Mouse (Mus musculus) liver, embryonic 16.5 days (tissue): ENCODE results near the gene Adamts8. TPM values are rescaled to one million over a fixed set of nuclear protein-coding genes. Genes with fewer than 3 reads are reported as not detected.
A peak's percentile ranks its signal among the peaks of the same experiment; 100 is the strongest.

Source experiments
- ATAC-seq: fragments of 200-750 bp; cut with Nextera tagmentation; 2 replicates; pipeline ENCODE4 v1.8.0; 2017; ENCODE audit warnings: low read depth, mild to moderate bottlenecking, moderate number of reproducible peaks, moderate library complexity
- H3K27ac ChIP-seq: fragments of 300-500 bp; sonication (generic); 2 replicates; pipeline ENCODE4 v1.5.1; 2014; ENCODE audit warnings: mild to moderate bottlenecking, low read length
- H3K27me3 ChIP-seq: fragments of 300-500 bp; sonication (generic); 2 replicates; pipeline ENCODE4 v1.6.1; 2014; ENCODE audit warnings: low read depth, low read length, mixed read lengths; ENCODE audit not compliant: control insufficient read depth, insufficient read depth
- H3K36me3 ChIP-seq: fragments of 300-500 bp; sonication (generic); 2 replicates; pipeline ENCODE4 v1.6.1; 2014; ENCODE audit warnings: mild to moderate bottlenecking; ENCODE audit not compliant: control insufficient read depth, insufficient read depth
- H3K4me1 ChIP-seq: fragments of 300-500 bp; sonication (generic); 2 replicates; pipeline ENCODE4 v1.6.1; 2014; ENCODE audit warnings: low read depth, low read length, mixed read lengths; ENCODE audit not compliant: control insufficient read depth
- H3K4me2 ChIP-seq: fragments of 300-500 bp; sonication (generic); 2 replicates; pipeline ENCODE4 v1.6.1; 2014; ENCODE audit warnings: low read depth, low read length, mixed read lengths
- H3K4me3 ChIP-seq: fragments of 300-500 bp; sonication (generic); 2 replicates; pipeline ENCODE4 v1.5.1; 2014; ENCODE audit warnings: low read depth, mild to moderate bottlenecking, low read length
- H3K9ac ChIP-seq: fragments of 300-500 bp; sonication (generic); 2 replicates; pipeline ENCODE4 v1.6.1; 2014; ENCODE audit warnings: low read depth, low read length
- H3K9me3 ChIP-seq: fragments of 300-500 bp; sonication (generic); replicated peaks from 2 replicates; pipeline ENCODE4 v1.6.1; 2016; ENCODE audit warnings: low read length; ENCODE audit not compliant: control insufficient read depth
- WGBS: fragments of 180-500 bp; shearing (Covaris S2); extraction: QIAGEN DNeasy Blood & Tissue Kit; methylation state at CpG from one replicate; pipeline ENCODE4 v1.1.7; 2014; ENCODE audit not compliant: insufficient replicate concordance; 5-methylcytosine and 5-hydroxymethylcytosine counted together
- polyA plus RNA-seq: library from polyadenylated mRNA; unstranded; fragments of >200 nt; fragmentation: Nextera tagmentation; extraction: Ambion mirVana; gene quantifications from 2 replicates; pipeline ENCODE4 v1.2.1, GENCODE M21; 2015

Gene Adamts8
- polyA plus RNA-seq, 1 experiment from 2014 or later, result 0.18 TPM

GRCm38 (mm10) chr9:31011533-31011932 lies 69.2 kb downstream of the Adamts8 start:
- Histone ChIP-seq H3K9ac (no peak overlapping the region), H3K36me3 (no peaks in the 10 kb centered on the region), H3K4me1 (no peaks in the 10 kb centered on the region), H3K4me2 (no peak overlapping the region), H3K4me3 (no peak overlapping the region), H3K27ac (no peak overlapping the region), H3K9me3 (no peaks in the 10 kb centered on the region), H3K27me3 (no peaks in the 10 kb centered on the region)
- WGBS, result 28% methylated on average over 1 of the region's 1 CpGs
- ATAC-seq, result no peak

- Histone ChIP-seq H3K27ac (no peak overlapping the region), H3K36me3 (no peaks in the 10 kb centered on the region), H3K4me1 (no peaks in the 10 kb centered on the region), H3K9me3 (no peaks in the 10 kb centered on the region), H3K27me3 (no peaks in the 10 kb centered on the region), H3K4me2 (no peak overlapping the region), H3K9ac (no peak overlapping the region), H3K4me3 (no peak overlapping the region)
- 60% methylated on average over 4 of the region's 4 CpGs for WGBS
- no peak for ATAC-seq
Observed at GRCm38 (mm10) chr9:31012674-31013073, 70.3 kb downstream of the Adamts8 start.

- Histone ChIP-seq H3K9me3 (no peaks in the 10 kb centered on the region), H3K9ac (no peak overlapping the region), H3K4me2 (no peak overlapping the region), H3K36me3 (no peaks in the 10 kb centered on the region), H3K4me3 (no peak overlapping the region), H3K4me1 (no peaks in the 10 kb centered on the region), H3K27ac (no peak overlapping the region), H3K27me3 (no peaks in the 10 kb centered on the region)
- peak; percentile 83 for ATAC-seq
- 47% methylated on average over 4 of the region's 4 CpGs for WGBS
Observed at GRCm38 (mm10) chr9:31013415-31013814, 71.1 kb downstream of the Adamts8 start.

Other genes starting within 250 kb of the Adamts8 start
- 0.64 and 0.81 TPM in 2 replicates for gene Adamts15, start 20.1 kb upstream of the Adamts8 start, polyA plus RNA-seq
- gene Zbtb44, start 88.1 kb downstream of the Adamts8 start, polyA plus RNA-seq, result 5.8 and 6.3 TPM in 2 replicates
- 0.51 and 1.0 TPM in 2 replicates for gene St14, start 189.3 kb downstream of the Adamts8 start, polyA plus RNA-seq